Mouse (Mus musculus) CH12.LX (cell line): ENCODE measurements around the gene AI854703. TPM values are rescaled to one million over a fixed set of nuclear protein-coding genes. Genes with fewer than 3 reads are reported as not detected.
A peak's percentile ranks its signal among the peaks of the same experiment; 100 is the strongest.

Source experiments
- DNase-seq: peaks from one replicate; pipeline ENCODE4 v3.0.0-alpha.2; 2013; ENCODE audit errors: extremely low read depth
- H3K27ac ChIP-seq: 2 replicates; pipeline ENCODE4 v1.5.1; 2012; ENCODE audit warnings: low read depth, mild to moderate bottlenecking, control low read depth, moderate library complexity; ENCODE audit not compliant: insufficient read depth
- H3K27me3 ChIP-seq: replicated peaks from 2 replicates; pipeline ENCODE3; 2012; ENCODE audit warnings: inconsistent platforms
- H3K36me3 ChIP-seq, 2 experiments: replicated peaks in 1 of 2; 2 replicates each; pipeline versions ENCODE3 to v1.6.1; 2012; ENCODE audit warnings: inconsistent platforms in 1 of 2, low read length in 1 of 2, mild to moderate bottlenecking in 1 of 2, mixed read lengths in 1 of 2, moderate library complexity in 1 of 2; ENCODE audit not compliant: control insufficient read depth in 1 of 2, insufficient read depth in 1 of 2
- H3K4me1 ChIP-seq, 2 experiments: 2 replicates each; pipeline ENCODE4 v1.6.1; 2012; ENCODE audit warnings: inconsistent platforms in 1 of 2, moderate library complexity in 1 of 2; ENCODE audit not compliant: insufficient read depth in 2 of 2, control insufficient read depth in 1 of 2
- H3K4me2 ChIP-seq: 2 replicates; pipeline ENCODE4 v1.6.1; 2012; ENCODE audit warnings: low read depth, mild to moderate bottlenecking, control low read depth; ENCODE audit not compliant: poor library complexity, insufficient read depth, severe bottlenecking
- H3K4me3 ChIP-seq, 3 experiments: fragments of 150-350 bp in 1 of 3; sonication (generic) in 1 of 3; replicated peaks in 1 of 3; 2 replicates each; pipeline versions ENCODE3 to v1.5.1; 2011 to 2012; ENCODE audit warnings: low read depth in 2 of 3, low read length in 2 of 3, mild to moderate bottlenecking in 2 of 3, moderate library complexity in 2 of 3, control low read depth in 1 of 3, improper control_type of control experiment in 1 of 3, inconsistent platforms in 1 of 3, mixed read lengths in 1 of 3; ENCODE audit not compliant: poor library complexity in 1 of 3
- H3K79me2 ChIP-seq: replicated peaks from 2 replicates; pipeline ENCODE4 v1.6.1; 2012; ENCODE audit warnings: mild to moderate bottlenecking, moderate library complexity; ENCODE audit not compliant: control insufficient read depth, poor library complexity, insufficient read depth, severe bottlenecking; ENCODE audit errors: extremely low read depth
- H3K9ac ChIP-seq: 2 replicates; pipeline ENCODE4 v1.6.1; 2012; ENCODE audit warnings: low read depth, mild to moderate bottlenecking, control low read depth, moderate library complexity; ENCODE audit not compliant: insufficient read depth
- H3K9me3 ChIP-seq: replicated peaks from 2 replicates; pipeline ENCODE3; 2012; ENCODE audit warnings: low read length, inconsistent platforms, mixed read lengths
- CTCF ChIP-seq, 2 experiments: IDR thresholded peaks in 1 of 2; conservative IDR thresholded peaks in 1 of 2; 2 replicates each; pipeline ENCODE4 v1.5.1; 2011 to 2012; ENCODE audit warnings: low read depth in 2 of 2, low read length in 2 of 2, improper control_type of control experiment in 1 of 2, inconsistent platforms in 1 of 2, mild to moderate bottlenecking in 1 of 2, moderate library complexity in 1 of 2
- E2F4 ChIP-seq: IDR thresholded peaks from 2 replicates; pipeline ENCODE4 v1.6.1; 2011; ENCODE audit warnings: low read depth, low read length, improper control_type of control experiment; ENCODE audit not compliant: insufficient replicate concordance
- EP300 ChIP-seq: IDR thresholded peaks from 2 replicates; pipeline ENCODE4 v1.6.1; 2011; ENCODE audit warnings: low read length, improper control_type of control experiment
- JUN ChIP-seq: IDR thresholded peaks from 2 replicates; pipeline ENCODE4 v1.6.1; 2011; ENCODE audit warnings: low read depth, mild to moderate bottlenecking, low read length, improper control_type of control experiment, moderate library complexity; ENCODE audit not compliant: insufficient read depth
- JUND ChIP-seq: conservative IDR thresholded peaks from 2 replicates; pipeline ENCODE4 v1.6.1; 2011; ENCODE audit warnings: low read depth, low read length, improper control_type of control experiment
- MAX ChIP-seq: IDR thresholded peaks from 2 replicates; pipeline ENCODE4 v1.6.1; 2011; ENCODE audit warnings: low read length, improper control_type of control experiment
- MAZ ChIP-seq: IDR thresholded peaks from 2 replicates; pipeline ENCODE4 v1.6.1; 2012; ENCODE audit warnings: low read depth, mild to moderate bottlenecking, inconsistent platforms, low read length, improper control_type of control experiment, moderate library complexity
- MEF2A ChIP-seq: IDR thresholded peaks from 2 replicates; pipeline ENCODE4 v1.6.1; 2014; ENCODE audit warnings: low read depth, mild to moderate bottlenecking, inconsistent platforms, low read length, improper control_type of control experiment, borderline replicate concordance
- MXI1 ChIP-seq: IDR thresholded peaks from 2 replicates; pipeline ENCODE4 v1.6.1; 2011; ENCODE audit warnings: mild to moderate bottlenecking, low read depth, low read length, improper control_type of control experiment
- MYC ChIP-seq: IDR thresholded peaks from 2 replicates; pipeline ENCODE4 v1.6.1; 2011; ENCODE audit warnings: low read depth, mild to moderate bottlenecking, improper control_type of control experiment, low read length
- NELFE ChIP-seq: IDR thresholded peaks from 2 replicates; pipeline ENCODE4 v1.6.1; 2011; ENCODE audit warnings: low read depth, low read length, improper control_type of control experiment
- NRF1 ChIP-seq: IDR thresholded peaks from 2 replicates; pipeline ENCODE4 v1.6.1; 2014; ENCODE audit warnings: low read depth, mild to moderate bottlenecking, inconsistent platforms, low read length, improper control_type of control experiment, moderate library complexity
- PAX5 ChIP-seq: IDR thresholded peaks from 2 replicates; pipeline ENCODE4 v1.6.1; 2012; ENCODE audit warnings: low read length, inconsistent platforms, mixed read lengths
- POLR2A ChIP-seq: IDR thresholded peaks from 2 replicates; pipeline ENCODE4 v1.6.1; 2011; ENCODE audit warnings: low read depth, mild to moderate bottlenecking, improper control_type of control experiment, low read length
- POLR2AphosphoS2 ChIP-seq: IDR thresholded peaks from 2 replicates; pipeline ENCODE4 v1.6.1; 2011; ENCODE audit warnings: low read depth, low read length, improper control_type of control experiment
- SIN3A ChIP-seq: IDR thresholded peaks from 2 replicates; pipeline ENCODE4 v1.6.1; 2012; ENCODE audit warnings: low read length, improper control_type of control experiment, inconsistent platforms
- TBP ChIP-seq: conservative IDR thresholded peaks from 2 replicates; pipeline ENCODE4 v1.6.1; 2011; ENCODE audit warnings: low read depth, low read length, improper control_type of control experiment
- UBTF ChIP-seq: IDR thresholded peaks from 2 replicates; pipeline ENCODE4 v1.6.1; 2012; ENCODE audit warnings: low read depth, mild to moderate bottlenecking, inconsistent platforms, low read length, improper control_type of control experiment, moderate library complexity
- ZKSCAN1 ChIP-seq: IDR thresholded peaks from 2 replicates; pipeline ENCODE4 v1.6.1; 2012; ENCODE audit warnings: low read depth, inconsistent platforms, low read length, improper control_type of control experiment, borderline replicate concordance
- dilution Hi-C: fragments of 300-500 bp; cut with MboI; formaldehyde crosslinking; loops from 2 replicates; pipeline ENCODE4 v1.14.3; 2020; ENCODE audit warnings: low sequenced_read_pairs; ENCODE audit not compliant: extremely low pct_unique_long_range_greater_than_20kb, extremely low pct_ligation_motif_present
- in situ Hi-C: fragments of 300-500 bp; cut with MboI; formaldehyde crosslinking; loops from 3 replicates; pipeline ENCODE4 v1.14.3; 2019; ENCODE audit warnings: low sequenced_read_pairs, low pct_ligation_motif_present, low pct_unique_long_range_greater_than_20kb, mixed read lengths
- polyA plus RNA-seq: library from polyadenylated mRNA; unstranded; fragments of >175 nt; gene quantifications from 2 replicates; pipeline ENCODE4 v1.2.1, GENCODE M21; 2012; ENCODE audit warnings: low read depth; ENCODE audit not compliant: insufficient read length
- total RNA-seq, 2 experiments: library from RNA; depleted of rRNA; stranded (reverse); fragments of 300-350 nt in 1 of 2; fragments of >200 nt in 1 of 2; gene quantifications; 2 replicates each; pipeline ENCODE4 v1.2.3; 2012 to 2014

Gene AI854703
- total and polyA plus RNA-seq, 3 experiments = 2.1 to 5.3 (median 4.8) TPM

DNA sequence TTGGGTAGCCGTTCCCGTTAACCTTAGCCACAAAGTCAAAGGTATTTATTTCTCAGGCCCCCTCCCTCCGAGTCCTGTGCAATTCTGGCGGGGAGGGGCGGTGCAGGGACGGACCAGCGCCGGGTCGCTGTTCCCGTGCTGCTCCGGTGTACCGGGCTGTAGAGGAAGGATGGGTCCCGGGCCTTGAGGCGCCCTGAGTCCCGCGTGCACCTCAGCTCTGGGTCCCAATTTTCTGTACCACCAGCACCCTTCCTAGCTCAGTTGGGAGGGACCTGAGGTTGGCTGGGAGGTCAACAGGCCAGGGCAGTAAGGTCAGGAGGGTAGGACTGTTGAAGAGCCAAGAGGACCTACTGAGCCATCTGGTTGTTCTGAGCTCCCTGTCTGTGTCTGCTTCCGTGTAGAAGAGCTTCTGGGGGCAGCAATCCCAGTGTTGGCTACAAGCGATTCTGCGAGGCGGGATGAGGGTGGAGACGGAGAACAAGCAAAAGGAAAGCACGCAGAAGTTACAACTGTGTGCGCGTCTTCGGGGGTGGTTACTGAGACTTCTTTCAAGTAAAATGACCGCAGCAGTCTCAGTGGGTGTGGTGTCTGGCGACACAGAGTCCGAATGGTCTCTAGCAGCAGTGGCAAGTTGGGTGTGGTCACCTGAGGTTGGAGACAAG, 24.4 kb upstream of the AI854703 start:
- H3K36me3 ChIP-seq = peaks cover 14 to 35% of the 10 kb centered on the region in 2 experiments
- H3K4me2 ChIP-seq = peak overlapping the region; percentile 73
- in situ Hi-C loops = no loop called here
- no peak for DNase-seq
- H3K27me3 ChIP-seq = no peaks in the 10 kb centered on the region
- H3K9ac ChIP-seq = peak overlapping the region; percentile 33
- H3K4me1 ChIP-seq = peaks cover 4 to 31% of the 10 kb centered on the region in 2 experiments; a peak in 3 of 4 replicates
- peak overlapping the region; percentile 74 to 86 (median 82) for H3K4me3 ChIP-seq
- H3K79me2 ChIP-seq = 0 out of 2 replicates have a peak, but pooled peaks cover 3% of the 10 kb centered on the region
- H3K9me3 ChIP-seq = no peaks in the 10 kb centered on the region
- no peak for TF ChIP-seq JUN
- 0 out of 2 replicates have a peak, but pooled peaks have one; percentile 6 for TF ChIP-seq POLR2AphosphoS2
- TF ChIP-seq MYC = no peak
- TF ChIP-seq MEF2A = no peak
- TF ChIP-seq MAX = no peak; the same call in 1 of the 2 replicates
- no peak for TF ChIP-seq JUND
- TF ChIP-seq POLR2A = peak; percentile 67; the same call in 1 of the 2 replicates
- 0 out of 2 replicates have a peak, but pooled peaks have one; percentile 26 for TF ChIP-seq MAZ
- TF ChIP-seq ZKSCAN1 = no peak
- no peak for TF ChIP-seq PAX5
- peak; percentile 27; the same call in 1 of the 2 replicates for TF ChIP-seq MXI1
- no peak; the same call in 1 of the 2 replicates for TF ChIP-seq TBP
- TF ChIP-seq UBTF = peak; percentile 71; the same call in 1 of the 2 replicates
- no peak for TF ChIP-seq NELFE
- TF ChIP-seq CTCF (conservative IDR thresholded peaks at IDR 0.05 in 1 of 2, IDR thresholded peaks at IDR 0.05 in 1 of 2; ENCODE audit: low read depth in 2 of 2, low read length in 2 of 2) = no peak
- TF ChIP-seq SIN3A = peak; percentile 79
- no peak for TF ChIP-seq E2F4
- TF ChIP-seq, all 38 proteins: peak for 6
- dilution Hi-C loops = no loop called here
- H3K27ac ChIP-seq = peak overlapping the region; percentile 2; the same call in 1 of the 2 replicates

GRCm38 (mm10) chr6:48608124-48608523, 18.4 kb upstream of the AI854703 start:
- no peak overlapping the region for H3K27ac ChIP-seq
- no peak overlapping the region for H3K9ac ChIP-seq
- H3K79me2 ChIP-seq = no peaks in the 10 kb centered on the region
- in situ Hi-C loops = no loop called here
- peaks cover 5 to 45% of the 10 kb centered on the region in 2 experiments for H3K36me3 ChIP-seq
- dilution Hi-C loops = no loop called here
- no peaks in the 10 kb centered on the region for H3K9me3 ChIP-seq
- no peak for DNase-seq
- H3K4me2 ChIP-seq = no peak overlapping the region
- TF ChIP-seq NRF1 (no peak), EP300 (no peak)
- H3K4me1 ChIP-seq = peaks cover 0 to 9% of the 10 kb centered on the region in 2 experiments; a peak in 1 of 4 replicates
- H3K27me3 ChIP-seq = no peaks in the 10 kb centered on the region
- H3K4me3 ChIP-seq = no peak overlapping the region
